Mouse (Mus musculus) stomach, postnatal 0 days (tissue): ENCODE measurements around the gene Susd4.

ENCODE experiments used
- CTCF ChIP-seq: IDR thresholded peaks from 2 replicates; pipeline ENCODE4 v1.5.1; 2016; ENCODE audit warnings: antibody characterized with exemption, low read depth, mild to moderate bottlenecking, moderate library complexity
- EP300 ChIP-seq: optimal IDR thresholded peaks from 2 replicates; pipeline ENCODE3; 2016; ENCODE audit warnings: antibody characterized with exemption

- no peak for TF ChIP-seq CTCF
- TF ChIP-seq EP300 = no peak
Measured at GRCm38 (mm10) chr1:182785504-182785903, 21.8 kb downstream of the Susd4 start.
